Mouse (Mus musculus): Measurements from ENCODE around the gene Igfbp4. TPM values are rescaled to one million over a fixed set of nuclear protein-coding genes. Genes with fewer than 3 reads are reported as not detected.

The Igfbp4 gene
- total and polyA plus RNA-seq, 3 experiments = 89.8 to 221 TPM; not detected in 1

GRCm38 (mm10) chr11:99065353-99065752, 24.3 kb downstream of the Igfbp4 start:
- no peak overlapping the region for H3K9ac ChIP-seq (ENCODE audit: control insufficient read depth, low read depth, low read length, poor library complexity, severe bottlenecking)
- peaks cover 0 to 7% of the 10 kb centered on the region in 2 experiments; a peak in 1 of 4 replicates for H3K36me3 ChIP-seq (ENCODE audit: control insufficient read depth in 1 of 2, insufficient read depth in 2 of 2, low read length in 2 of 2)
- no peak overlapping the region for H3K27ac ChIP-seq (ENCODE audit: control insufficient read depth, low read depth, low read length)
- peaks cover 2 to 25% of the 10 kb centered on the region in 2 experiments; a peak in 3 of 4 replicates for H3K4me1 ChIP-seq (ENCODE audit: control insufficient read depth in 1 of 2, insufficient read depth in 2 of 2, low read length in 2 of 2)
- H3K79me2 ChIP-seq (ENCODE audit: control insufficient read depth, insufficient read depth, low read length, poor library complexity) = no peaks in the 10 kb centered on the region
- no peak for TF ChIP-seq RCOR1 (IDR thresholded peaks at IDR 0.05; ENCODE audit: low read depth, low read length)
- no peak for TF ChIP-seq TAL1 (IDR thresholded peaks at IDR 0.05; ENCODE audit: low read length)
- TF ChIP-seq USF2 (IDR thresholded peaks at IDR 0.05; ENCODE audit: borderline replicate concordance in 1 of 2, insufficient read depth in 1 of 2, low read depth in 1 of 2, low read length in 2 of 2) = no peak
- peak in 2 of 3 experiments; percentile 33 to 35; a peak in 5 of 6 replicates for TF ChIP-seq CTCF (IDR thresholded peaks at IDR 0.05 in 2 of 3, conservative IDR thresholded peaks at IDR 0.05 in 1 of 3; ENCODE audit: control insufficient read depth in 1 of 3, insufficient read depth in 1 of 3, low read depth in 2 of 3, low read length in 3 of 3, poor library complexity in 1 of 3, severe bottlenecking in 1 of 3)
- TF ChIP-seq BHLHE40 (IDR thresholded peaks at IDR 0.05; ENCODE audit: borderline replicate concordance, low read depth, low read length) = no peak
- TF ChIP-seq MYB (IDR thresholded peaks at IDR 0.05; ENCODE audit: low read depth, low read length) = no peak
- no peak for TF ChIP-seq MAZ (IDR thresholded peaks at IDR 0.05; ENCODE audit: low read depth, low read length)
- H3K4me3 ChIP-seq (ENCODE audit: control insufficient read depth in 1 of 2, insufficient read depth in 1 of 2, low read depth in 2 of 2, low read length in 2 of 2) = no peak overlapping the region
- peak; percentile 34 for DNase-seq (ENCODE audit: low read depth, low spot score)
- H3K9me3 ChIP-seq (replicated peaks; ENCODE audit: insufficient read depth, low read length) = no peaks in the 10 kb centered on the region
- H3K27me3 ChIP-seq (ENCODE audit: control insufficient read depth in 1 of 2, insufficient read depth in 2 of 2, low read length in 2 of 2) = no peaks in the 10 kb centered on the region; a peak in 1 of 4 replicates

GRCm38 (mm10) chr11:99065979-99066378, 24.9 kb downstream of the Igfbp4 start:
- Histone ChIP-seq H3K79me2 (ENCODE audit: control insufficient read depth, insufficient read depth, low read length, poor library complexity) (no peaks in the 10 kb centered on the region), H3K9me3 (replicated peaks; ENCODE audit: insufficient read depth, low read length) (no peaks in the 10 kb centered on the region), H3K36me3 (ENCODE audit: control insufficient read depth in 1 of 2, insufficient read depth in 2 of 2, low read length in 2 of 2) (peaks cover 0 to 7% of the 10 kb centered on the region in 2 experiments; a peak in 1 of 4 replicates), H3K9ac (ENCODE audit: control insufficient read depth, low read depth, low read length, poor library complexity, severe bottlenecking) (no peak overlapping the region), H3K27me3 (ENCODE audit: control insufficient read depth in 1 of 2, insufficient read depth in 2 of 2, low read length in 2 of 2) (no peaks in the 10 kb centered on the region; a peak in 1 of 4 replicates), H3K4me1 (ENCODE audit: control insufficient read depth in 1 of 2, insufficient read depth in 2 of 2, low read length in 2 of 2) (peaks cover 2 to 25% of the 10 kb centered on the region in 2 experiments; a peak in 3 of 4 replicates), H3K4me3 (ENCODE audit: control insufficient read depth in 1 of 2, insufficient read depth in 1 of 2, low read depth in 2 of 2, low read length in 2 of 2) (no peak overlapping the region), H3K27ac (ENCODE audit: control insufficient read depth, low read depth, low read length) (no peak overlapping the region)
- DNase-seq (ENCODE audit: low read depth, low spot score) = peak; percentile 92
- TF ChIP-seq RAD21 (IDR thresholded peaks at IDR 0.05; ENCODE audit: low read depth, low read length) (peak; percentile 63), EP300 (IDR thresholded peaks at IDR 0.05; ENCODE audit: low read depth in 1 of 2, low read length in 2 of 2) (peak in 1 of 2 experiments; percentile 12; a peak in 1 of 4 replicates), POLR2AphosphoS2 (IDR thresholded peaks at IDR 0.05; ENCODE audit: low read length) (no peak), ZMIZ1 (IDR thresholded peaks at IDR 0.05; ENCODE audit: low read depth, low read length) (no peak), USF2 (IDR thresholded peaks at IDR 0.05; ENCODE audit: borderline replicate concordance in 1 of 2, insufficient read depth in 1 of 2, low read depth in 1 of 2, low read length in 2 of 2) (no peak), HCFC1 (IDR thresholded peaks at IDR 0.05; ENCODE audit: low read depth, low read length) (0 out of 2 replicates have a peak, but pooled peaks have one; percentile 20), TCF12 (IDR thresholded peaks at IDR 0.05; ENCODE audit: low read depth, low read length) (no peak), SMC3 (IDR thresholded peaks at IDR 0.05; ENCODE audit: low read depth, low read length) (peak; percentile 92), CHD2 (IDR thresholded peaks at IDR 0.05; ENCODE audit: low read length) (no peak), KAT2A (conservative IDR thresholded peaks at IDR 0.05; ENCODE audit: low read depth, low read length) (no peak), GABPA (IDR thresholded peaks at IDR 0.05; ENCODE audit: low read depth, low read length) (no peak), CTCF (IDR thresholded peaks at IDR 0.05 in 2 of 3, conservative IDR thresholded peaks at IDR 0.05 in 1 of 3; ENCODE audit: control insufficient read depth in 1 of 3, insufficient read depth in 1 of 3, low read depth in 2 of 3, low read length in 3 of 3, poor library complexity in 1 of 3, severe bottlenecking in 1 of 3) (peak; percentile 83 to 86 (median 85)), MYB (IDR thresholded peaks at IDR 0.05; ENCODE audit: low read depth, low read length) (no peak), JUND (IDR thresholded peaks at IDR 0.05; ENCODE audit: low read depth, low read length) (no peak), TAL1 (IDR thresholded peaks at IDR 0.05; ENCODE audit: low read length) (no peak), CHD1 (IDR thresholded peaks at IDR 0.05; ENCODE audit: low read depth, low read length) (no peak), ZNF384 (IDR thresholded peaks at IDR 0.05; ENCODE audit: low read depth, low read length) (no peak), SIN3A (IDR thresholded peaks at IDR 0.05; ENCODE audit: low read length) (peak; percentile 78), MAX (IDR thresholded peaks at IDR 0.05; ENCODE audit: low read length) (peak; percentile 87), NELFE (IDR thresholded peaks at IDR 0.05; ENCODE audit: low read depth, low read length) (no peak), POLR2A (IDR thresholded peaks at IDR 0.05; ENCODE audit: control insufficient read depth in 1 of 2, insufficient read depth in 1 of 2, low read depth in 1 of 2, low read length in 2 of 2, poor library complexity in 1 of 2) (no peak), MYC (IDR thresholded peaks at IDR 0.05; ENCODE audit: low read depth, low read length) (peak; percentile 97), POLR2AphosphoS5 (IDR thresholded peaks at IDR 0.05; ENCODE audit: borderline replicate concordance, low read depth, low read length) (no peak), TBP (IDR thresholded peaks at IDR 0.05; ENCODE audit: low read depth, low read length) (no peak), MAFK (IDR thresholded peaks at IDR 0.05; ENCODE audit: borderline replicate concordance, low read depth, low read length) (no peak), USF1 (IDR thresholded peaks at IDR 0.05; ENCODE audit: low read depth, low read length) (peak; percentile 52; the same call in 1 of the 2 replicates), UBTF (IDR thresholded peaks at IDR 0.05; ENCODE audit: borderline replicate concordance, insufficient read depth, low read depth, low read length) (no peak), ZKSCAN1 (IDR thresholded peaks at IDR 0.05; ENCODE audit: low read depth, low read length) (no peak)
